24 mouse cellular contexts compared by ENCODE assay signal in the genomic region with DNA sequence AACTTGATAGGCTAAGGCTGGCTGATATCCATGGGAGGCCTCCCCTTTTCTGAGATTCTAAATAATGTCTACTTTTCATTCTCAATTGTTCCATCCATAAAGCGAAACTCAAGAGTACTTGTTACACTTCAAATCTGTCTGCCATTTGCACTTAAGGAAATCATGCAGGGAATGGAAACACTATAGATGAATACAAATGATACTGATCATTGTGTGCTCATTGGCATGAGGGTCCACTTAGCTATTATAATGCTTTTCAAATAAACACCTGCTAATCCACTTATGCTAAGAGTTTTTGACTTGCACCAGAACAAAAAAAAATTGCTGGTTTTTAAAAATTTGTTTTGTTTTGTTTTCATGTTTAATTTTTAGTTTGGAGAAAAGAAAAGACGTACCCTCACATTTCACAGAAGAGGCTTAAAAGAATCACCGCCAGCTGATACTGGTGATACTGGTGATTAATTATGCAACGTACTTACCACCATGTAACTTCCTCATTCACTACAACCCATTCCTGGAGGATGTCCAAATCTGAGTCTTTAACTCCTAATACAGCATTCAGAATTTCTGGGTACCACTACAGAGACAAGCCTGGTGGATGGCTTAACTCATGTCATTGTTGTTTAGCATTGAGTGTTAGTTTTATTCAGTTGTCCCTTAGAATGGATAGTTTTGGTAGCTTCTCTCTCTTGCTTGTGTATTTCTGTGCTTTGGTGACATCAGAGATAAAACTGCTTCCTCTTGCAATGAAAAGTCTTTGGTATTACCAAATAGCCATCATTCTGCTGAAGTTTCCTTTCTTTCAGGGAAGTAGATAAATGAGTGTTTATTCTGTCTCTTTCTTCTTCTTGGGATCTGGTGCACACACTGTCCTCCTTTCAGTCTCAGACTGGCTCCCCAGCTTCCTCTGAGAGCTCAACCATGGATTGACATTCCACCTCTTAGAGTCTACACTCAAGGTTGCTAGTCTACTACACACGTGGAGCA.
A peak's percentile ranks its signal among the peaks of the same experiment; 100 is the strongest.
DNase-seq lines count a peak whose midpoint lies in the region; ATAC-seq and TF ChIP-seq lines count a peak whose summit lies in the region.
"Had no signal": no experiment of that assay in that cellular context is flagged by ENCODE, and none has a peak within 500 bp of the region (broad histone marks: within the 10 kb centered on the region; RNA-seq: fewer than 3 reads in every experiment).

No protein-coding gene starts in this region.

- DNase-seq in liver, adult 2 months (ENCODE audit: extremely low read depth, low read depth, low spot score): peak; percentile 34
- no peak for DNase-seq in liver, postnatal 0 days
- peak; percentile 68 for DNase-seq in brain, embryonic 14.5 days (ENCODE audit: low read depth)
- DNase-seq in layer of hippocampus, postnatal 36 days: no peak
- DNase-seq in spleen, adult 18-20 months: no peak
- DNase-seq: adrenal gland, postnatal 10 days; B cell, adult 2 months; cerebellum, adult 18-20 months; cerebellum, adult 9-11 months; cerebellum, postnatal 36 days; embryo, embryonic 11 days; gastrocnemius, postnatal 10 days had no signal

- no peaks in the 10 kb centered on the region; the same call in 1 of the 2 replicates for H3K4me1 ChIP-seq in liver, adult 2 months (ENCODE audit: control insufficient read depth, insufficient read depth, low read length)
- H3K4me1 ChIP-seq in liver, postnatal 0 days (ENCODE audit: insufficient read depth): no peaks in the 10 kb centered on the region
- no peaks in the 10 kb centered on the region for H3K4me1 ChIP-seq in midbrain, embryonic 16.5 days (ENCODE audit: control insufficient read depth, insufficient read depth, low read length)
- H3K4me1 ChIP-seq: embryonic facial prominence, embryonic 15.5 days; heart, embryonic 12.5 days; hindbrain, embryonic 12.5 days had no signal

- no peak for ATAC-seq in liver, postnatal 0 days
- ATAC-seq in hematopoietic stem cell, adult 5-6 weeks (replicated peaks in 1 of 2; ENCODE audit: insufficient read depth in 1 of 2, low FRiP score in 2 of 2, low TSS enrichment in 1 of 2, low read depth in 1 of 2, poor library complexity in 2 of 2, severe bottlenecking in 2 of 2): peak; percentile 65 to 69; a peak in 2 of 4 replicates
- no peak for ATAC-seq in midbrain, embryonic 16.5 days
- ATAC-seq: CD4-positive, CD25-positive, alpha-beta regulatory T cell, adult 4 months; hindbrain, embryonic 16.5 days; inflammation-experienced regulatory T-cells, adult 6 months; intestine, postnatal 0 days had no signal

- WGBS in liver, adult 2 months: 81% methylated on average over 5 of the region's 5 CpGs
- WGBS in liver, postnatal 0 days (ENCODE audit: insufficient replicate concordance): 62% methylated on average over 5 of the region's 5 CpGs
- 75% methylated on average over 5 of the region's 5 CpGs for WGBS in midbrain, embryonic 16.5 days

- H3K27ac ChIP-seq in liver, adult 2 months (replicated peaks; ENCODE audit: insufficient read depth, low read depth, low read length): no peak overlapping the region
- H3K27ac ChIP-seq in liver, postnatal 0 days (ENCODE audit: low read depth): no peak overlapping the region
- H3K27ac ChIP-seq in midbrain, embryonic 16.5 days (ENCODE audit: low read length): no peak overlapping the region
- H3K27ac ChIP-seq: embryonic facial prominence, embryonic 15.5 days; forebrain, embryonic 10.5 days; hindbrain, embryonic 12.5 days had no signal

- no peak overlapping the region for H3K4me3 ChIP-seq in liver, adult 2 months (ENCODE audit: insufficient read depth, low read depth, low read length)
- no peak overlapping the region for H3K4me3 ChIP-seq in liver, postnatal 0 days (ENCODE audit: low read depth, low read length)
- H3K4me3 ChIP-seq in midbrain, embryonic 16.5 days (ENCODE audit: low read depth, low read length): no peak overlapping the region
- H3K4me3 ChIP-seq: embryonic facial prominence, embryonic 15.5 days; erythroblast, embryonic 14.5 days; forebrain, embryonic 10.5 days; heart, embryonic 12.5 days; hindbrain, embryonic 12.5 days had no signal

- H3K9me3 ChIP-seq in liver, postnatal 0 days (ENCODE audit: low read length): no peaks in the 10 kb centered on the region; the same call in 1 of the 2 replicates
- H3K9me3 ChIP-seq in midbrain, embryonic 16.5 days (replicated peaks; ENCODE audit: control insufficient read depth, low read length, poor library complexity, severe bottlenecking): peaks cover 6% of the 10 kb centered on the region; the same call in 1 of the 2 replicates

- no peak overlapping the region for H3K9ac ChIP-seq in liver, adult 2 months (ENCODE audit: low read depth, low read length)
- H3K9ac ChIP-seq in liver, postnatal 0 days (replicated peaks): no peak overlapping the region
- H3K9ac ChIP-seq in midbrain, embryonic 16.5 days (ENCODE audit: low read depth, low read length): no peak overlapping the region
- H3K9ac ChIP-seq: embryonic facial prominence, embryonic 15.5 days; heart, embryonic 12.5 days; hindbrain, embryonic 12.5 days had no signal

- no peaks in the 10 kb centered on the region for H3K27me3 ChIP-seq in liver, adult 2 months (ENCODE audit: control insufficient read depth, insufficient read depth, low read length)
- H3K27me3 ChIP-seq in liver, postnatal 0 days (ENCODE audit: insufficient read depth, low read length): no peaks in the 10 kb centered on the region
- no peaks in the 10 kb centered on the region for H3K27me3 ChIP-seq in midbrain, embryonic 16.5 days (ENCODE audit: control insufficient read depth, insufficient read depth, low read depth, low read length)
- H3K27me3 ChIP-seq: embryonic facial prominence, embryonic 15.5 days; heart, embryonic 12.5 days; hindbrain, embryonic 12.5 days had no signal

- no peak overlapping the region for H3K4me2 ChIP-seq in liver, postnatal 0 days (ENCODE audit: low read depth, low read length)
- H3K4me2 ChIP-seq in midbrain, embryonic 16.5 days (ENCODE audit: low read length): no peak overlapping the region
- H3K4me2 ChIP-seq: embryonic facial prominence, embryonic 15.5 days; heart, embryonic 12.5 days; hindbrain, embryonic 12.5 days had no signal

- no peak for TF ChIP-seq CTCF in liver, adult 2 months (IDR thresholded peaks at IDR 0.05; ENCODE audit: low read depth, low read length)
- TF ChIP-seq CTCF in liver, postnatal 0 days (IDR thresholded peaks at IDR 0.05; ENCODE audit: low read depth): no peak
- TF ChIP-seq CTCF in brain, embryonic 14.5 days (IDR thresholded peaks at IDR 0.05; ENCODE audit: borderline replicate concordance, extremely low read depth, insufficient read depth, insufficient read length): no peak

- H3K36me3 ChIP-seq in liver, adult 2 months (ENCODE audit: control insufficient read depth, insufficient read depth, low read length): no peaks in the 10 kb centered on the region
- no peaks in the 10 kb centered on the region for H3K36me3 ChIP-seq in liver, postnatal 0 days (replicated peaks; ENCODE audit: insufficient read depth, low read length)
- no peaks in the 10 kb centered on the region for H3K36me3 ChIP-seq in midbrain, embryonic 16.5 days (ENCODE audit: control insufficient read depth, insufficient read depth, low read length)
- H3K36me3 ChIP-seq: embryonic facial prominence, embryonic 15.5 days; forebrain, embryonic 10.5 days; G1E; heart, embryonic 12.5 days; hindbrain, embryonic 12.5 days had no signal

- no peak for TF ChIP-seq EP300 in liver, postnatal 0 days (IDR thresholded peaks at IDR 0.05; ENCODE audit: low read depth)

- TF ChIP-seq POLR2A in liver, adult 2 months (IDR thresholded peaks at IDR 0.05; ENCODE audit: extremely low read depth, insufficient read depth, low read length): no peak
- TF ChIP-seq POLR2A in brain, embryonic 14.5 days (IDR thresholded peaks at IDR 0.05; ENCODE audit: borderline replicate concordance, extremely low read depth, insufficient read depth, insufficient read length, poor library complexity, severe bottlenecking): no peak

- H3K79me2 ChIP-seq in liver, adult 2 months (ENCODE audit: control insufficient read depth, insufficient read depth, low read length): no peaks in the 10 kb centered on the region

Comparison
In these comparisons a context has a peak if more than half of its experiments do, and no peak if none do; other contexts are left out.
1. DNase-seq: peak in liver, adult 2 months (single experiment) and brain, embryonic 14.5 days (single experiment); none in liver, postnatal 0 days (single experiment), layer of hippocampus, postnatal 36 days (0 of 2) and spleen, adult 18-20 months (0 of 2).
2. ATAC-seq: peak in hematopoietic stem cell, adult 5-6 weeks (2 of 2); none in liver, postnatal 0 days (single experiment) and midbrain, embryonic 16.5 days (single experiment).